Mouse (Mus musculus): ENCODE measurements around the gene Atcay.

The Atcay gene

GRCm38 (mm10) chr10:81230438-81231332 is at the start of gene Atcay:
TSS of gene Atcay (minus strand) at chr10:81230833.
- DNase-seq (ENCODE audit: extremely low read depth, low read depth), result no peak

- no peak for DNase-seq (ENCODE audit: extremely low read depth, low read depth)
Observed at GRCm38 (mm10) chr10:81279496-81279895, 48.9 kb upstream of the Atcay start.

GRCm38 (mm10) chr10:81277676-81278075 is 47.0 kb upstream of the Atcay start:
- no peak for DNase-seq (ENCODE audit: extremely low read depth, low read depth)

- DNase-seq (ENCODE audit: extremely low read depth, low read depth), result no peak
Observed at GRCm38 (mm10) chr10:81273842-81274241, 43.2 kb upstream of the Atcay start.

- no peak for DNase-seq (ENCODE audit: extremely low read depth, low read depth)
Observed at GRCm38 (mm10) chr10:81272356-81272755, 41.7 kb upstream of the Atcay start.

GRCm38 (mm10) chr10:81268643-81269412 is 38.2 kb upstream of the Atcay start:
- no peak for DNase-seq (ENCODE audit: extremely low read depth, low read depth)

- peak; percentile 80 for DNase-seq (ENCODE audit: extremely low read depth, low read depth)
Observed at GRCm38 (mm10) chr10:81268056-81268455, 37.4 kb upstream of the Atcay start.

GRCm38 (mm10) chr10:81266211-81267105 is 35.8 kb upstream of the Atcay start, which contains the start of the genes Mrpl54 and Apba3:
TSS of gene Mrpl54 (minus strand) at chr10:81266934.
TSS of gene Apba3 (plus strand) at chr10:81266960.
- DNase-seq (ENCODE audit: extremely low read depth, low read depth), result peak; percentile 85

- DNase-seq (ENCODE audit: extremely low read depth, low read depth), result no peak
Observed at GRCm38 (mm10) chr10:81265540-81265939, 34.9 kb upstream of the Atcay start.

GRCm38 (mm10) chr10:81261025-81261424 is 30.4 kb upstream of the Atcay start:
- no peak for DNase-seq (ENCODE audit: extremely low read depth, low read depth)

- DNase-seq (ENCODE audit: extremely low read depth, low read depth), result no peak
Observed at GRCm38 (mm10) chr10:81259225-81259884, 28.7 kb upstream of the Atcay start.

- no peak for DNase-seq (ENCODE audit: extremely low read depth, low read depth)
Observed at GRCm38 (mm10) chr10:81257158-81258039, 26.8 kb upstream of the Atcay start.

GRCm38 (mm10) chr10:81254886-81255285 is 24.3 kb upstream of the Atcay start:
- DNase-seq (ENCODE audit: extremely low read depth, low read depth), result no peak

- no peak for DNase-seq (ENCODE audit: extremely low read depth, low read depth)
Observed at GRCm38 (mm10) chr10:81252424-81253419, 22.1 kb upstream of the Atcay start, which contains the start of gene Matk. TSS of gene Matk (plus strand) at chr10:81252935.

GRCm38 (mm10) chr10:81249442-81249841 is 18.8 kb upstream of the Atcay start:
- DNase-seq (ENCODE audit: extremely low read depth, low read depth), result no peak

GRCm38 (mm10) chr10:81247804-81248203 is 17.2 kb upstream of the Atcay start:
- no peak for DNase-seq (ENCODE audit: extremely low read depth, low read depth)

- DNase-seq (ENCODE audit: extremely low read depth, low read depth), result no peak
Observed at GRCm38 (mm10) chr10:81245166-81245565, 14.5 kb upstream of the Atcay start.

GRCm38 (mm10) chr10:81244595-81244994 is 14.0 kb upstream of the Atcay start:
- DNase-seq (ENCODE audit: extremely low read depth, low read depth), result peak; percentile 50

All from MEL-GATA-1-ER (cell line).